Mouse (Mus musculus): ENCODE data around the gene Sars2.

GRCm38 (mm10) chr7:28727649-28728340 lies 14.0 kb upstream of the Sars2 start:
- peak; percentile 43 for TF ChIP-seq CTCF (IDR thresholded peaks at IDR 0.05)
- TF ChIP-seq EP300 (IDR thresholded peaks at IDR 0.05): no peak
